Comparison of ENCODE assay signal across 8 mouse cellular contexts in genomic region chr13:112439917-112440361, GRCm38 (mm10). TPM values are rescaled to one million over a fixed set of nuclear protein-coding genes. Genes with fewer than 3 reads are reported as not detected.
DNase-seq lines count a peak whose midpoint lies in the region; ATAC-seq and TF ChIP-seq lines count a peak whose summit lies in the region.

No protein-coding gene starts in this region.

- no peak overlapping the region for H3K9ac ChIP-seq in hindbrain, postnatal 0 days (replicated peaks; ENCODE audit: low read length)
- H3K9ac ChIP-seq in limb, embryonic 12.5 days (replicated peaks): no peak overlapping the region
- H3K9ac ChIP-seq in midbrain, embryonic 11.5 days (ENCODE audit: low read length): peak overlapping the region; percentile 22; the same call in 1 of the 2 replicates

- H3K4me1 ChIP-seq in E14TG2a.4 (replicated peaks; ENCODE audit: low read depth, low read length): peaks cover 48% of the 10 kb centered on the region
- H3K4me1 ChIP-seq in hindbrain, postnatal 0 days (ENCODE audit: insufficient read depth, low read length): peaks cover 11% of the 10 kb centered on the region; the same call in 1 of the 2 replicates
- peaks cover 23% of the 10 kb centered on the region for H3K4me1 ChIP-seq in limb, embryonic 12.5 days (replicated peaks)
- H3K4me1 ChIP-seq in midbrain, embryonic 11.5 days (ENCODE audit: control insufficient read depth, insufficient read depth, low read length): peaks cover 8% of the 10 kb centered on the region; the same call in 1 of the 2 replicates

- H3K36me3 ChIP-seq in E14TG2a.4 (ENCODE audit: insufficient read depth, low read length): no peaks in the 10 kb centered on the region
- no peaks in the 10 kb centered on the region for H3K36me3 ChIP-seq in hindbrain, postnatal 0 days (ENCODE audit: insufficient read depth, low read length)
- H3K36me3 ChIP-seq in limb, embryonic 12.5 days: no peaks in the 10 kb centered on the region
- H3K36me3 ChIP-seq in midbrain, embryonic 11.5 days (ENCODE audit: control insufficient read depth, insufficient read depth, low read length): no peaks in the 10 kb centered on the region

- peak; percentile 32 for DNase-seq in adipocyte (ENCODE audit: low spot score)
- peak; percentile 14 to 22 for DNase-seq in gastrocnemius, adult 8-10 months (ENCODE audit: low spot score in 2 of 2)
- peak; percentile 50 for DNase-seq in hindbrain, postnatal 0 days (ENCODE audit: low spot score)
- DNase-seq in midbrain, embryonic 11.5 days (ENCODE audit: low spot score, missing footprints): peak; percentile 89
- DNase-seq in spleen, postnatal 10 days (ENCODE audit: low spot score in 2 of 2): peak; percentile 38 to 80
- no peak for DNase-seq in cerebellum, adult 11-12 months

- peak; percentile 63; the same call in 1 of the 2 replicates for ATAC-seq in hindbrain, postnatal 0 days
- ATAC-seq in limb, embryonic 12.5 days (ENCODE audit: insufficient number of reproducible peaks, insufficient read depth, low FRiP score, low TSS enrichment, low read depth): no peak
- ATAC-seq in midbrain, embryonic 11.5 days (ENCODE audit: low FRiP score): peak; percentile 83

- H3K4me3 ChIP-seq in E14TG2a.4 (replicated peaks; ENCODE audit: low read length): peak overlapping the region; percentile 61
- no peak overlapping the region for H3K4me3 ChIP-seq in hindbrain, postnatal 0 days (ENCODE audit: low read length)
- 0 out of 2 replicates have a peak overlapping the region, but pooled peaks have one; percentile 3 for H3K4me3 ChIP-seq in limb, embryonic 12.5 days (replicated peaks)
- H3K4me3 ChIP-seq in midbrain, embryonic 11.5 days (ENCODE audit: low read depth, low read length): no peak overlapping the region

- TF ChIP-seq CTCF in E14TG2a.4 (conservative IDR thresholded peaks at IDR 0.05; ENCODE audit: low read length): no peak
- TF ChIP-seq CTCF in hindbrain, postnatal 0 days (IDR thresholded peaks at IDR 0.05; ENCODE audit: low read depth): no peak

- no peak overlapping the region for H3K27ac ChIP-seq in hindbrain, postnatal 0 days
- H3K27ac ChIP-seq in limb, embryonic 12.5 days: no peak overlapping the region
- no peak overlapping the region for H3K27ac ChIP-seq in midbrain, embryonic 11.5 days (ENCODE audit: low read depth, low read length)

- no peaks in the 10 kb centered on the region for H3K9me3 ChIP-seq in E14TG2a.4 (ENCODE audit: low read length)
- no peaks in the 10 kb centered on the region for H3K9me3 ChIP-seq in hindbrain, postnatal 0 days (ENCODE audit: low read length)
- H3K9me3 ChIP-seq in limb, embryonic 12.5 days: no peaks in the 10 kb centered on the region
- H3K9me3 ChIP-seq in midbrain, embryonic 11.5 days (ENCODE audit: control insufficient read depth, low read length): no peaks in the 10 kb centered on the region

- 14% methylated on average over 9 of the region's 9 CpGs for WGBS in hindbrain, postnatal 0 days
- WGBS in limb, embryonic 12.5 days: 19% methylated on average over 9 of the region's 9 CpGs
- 12% methylated on average over 9 of the region's 9 CpGs for WGBS in midbrain, embryonic 11.5 days

- peak overlapping the region; percentile 34 for H3K4me2 ChIP-seq in hindbrain, postnatal 0 days (ENCODE audit: low read depth, low read length)
- H3K4me2 ChIP-seq in limb, embryonic 12.5 days: peak overlapping the region; percentile 44
- peak overlapping the region; percentile 24 for H3K4me2 ChIP-seq in midbrain, embryonic 11.5 days

- no peaks in the 10 kb centered on the region for H3K27me3 ChIP-seq in E14TG2a.4 (ENCODE audit: insufficient read depth, low read length)
- no peaks in the 10 kb centered on the region for H3K27me3 ChIP-seq in hindbrain, postnatal 0 days (ENCODE audit: insufficient read depth, low read length)
- no peaks in the 10 kb centered on the region for H3K27me3 ChIP-seq in limb, embryonic 12.5 days
- H3K27me3 ChIP-seq in midbrain, embryonic 11.5 days (ENCODE audit: control insufficient read depth, insufficient read depth, low read length): no peaks in the 10 kb centered on the region

RNA-seq across cellular contexts. Expression of gene Il6st, which starts 23.9 kb away (rescaled TPM):
- 100 to 1,000 TPM; 158 to 222 (median 193) TPM for total RNA-seq in gastrocnemius, adult 8-10 months (2022)
- 37.4 TPM in 2 replicates for total RNA-seq in hindbrain, postnatal 0 days (2014; rRNA removed)
- polyA plus RNA-seq in hindbrain, postnatal 0 days (2015; fragmentation: Nextera tagmentation; extraction: Ambion mirVana): 18.2 and 20.2 TPM in 2 replicates
- 25.7 and 31.1 TPM in 2 replicates for polyA plus RNA-seq in limb, embryonic 12.5 days (2016; fragmentation: Nextera tagmentation; extraction: Ambion mirVana)
- 28.4 and 32.3 TPM in 2 replicates for polyA plus RNA-seq in midbrain, embryonic 11.5 days (2014; fragmentation: Nextera tagmentation; extraction: Ambion mirVana)

Comparison
In these comparisons a context has a peak if more than half of its experiments do, and no peak if none do; other contexts are left out.
1. H3K4me3 ChIP-seq: peak in E14TG2a.4 (single experiment) and limb, embryonic 12.5 days (single experiment); none in hindbrain, postnatal 0 days (single experiment) and midbrain, embryonic 11.5 days (single experiment).
2. Peak in every context shown above with its lines, with median percentiles within 50 percentile points of each other: H3K4me2 ChIP-seq.